Mouse (Mus musculus): Measurements from ENCODE around the gene Ccdc158. TPM values are rescaled to one million over a fixed set of nuclear protein-coding genes. Genes with fewer than 3 reads are reported as not detected.

The Ccdc158 gene
- total RNA-seq, 2 experiments from 2014 or later: 0.10 to 0.25 TPM

- DNase-seq (ENCODE audit: low spot score in 2 of 2): no peak
These were observed 13.5 kb upstream of the Ccdc158 start for GRCm38 (mm10) chr5:92688569-92688968.

GRCm38 (mm10) chr5:92688124-92688523 is 13.1 kb upstream of the Ccdc158 start:
- no peak for DNase-seq (ENCODE audit: low spot score in 2 of 2)

GRCm38 (mm10) chr5:92684715-92685460 is 9.8 kb upstream of the Ccdc158 start:
- DNase-seq (ENCODE audit: low spot score in 2 of 2): no peak

GRCm38 (mm10) chr5:92683871-92684475 is 8.9 kb upstream of the Ccdc158 start:
- DNase-seq (ENCODE audit: low spot score in 2 of 2): no peak

- no peak for DNase-seq (ENCODE audit: low spot score in 2 of 2)
These were observed 8.3 kb upstream of the Ccdc158 start, which contains the start of gene Shroom3 for GRCm38 (mm10) chr5:92683351-92683807. TSS of gene Shroom3 (plus strand) at chr5:92683435.

- DNase-seq (ENCODE audit: low spot score in 2 of 2): no peak
These were observed 7.7 kb upstream of the Ccdc158 start for GRCm38 (mm10) chr5:92682621-92683348.

- DNase-seq (ENCODE audit: low spot score in 2 of 2): no peak
These were observed 6.8 kb upstream of the Ccdc158 start for GRCm38 (mm10) chr5:92681861-92682260.

- DNase-seq (ENCODE audit: low spot score in 2 of 2): no peak
These were observed 4.4 kb upstream of the Ccdc158 start for GRCm38 (mm10) chr5:92679441-92679840.

- no peak for DNase-seq (ENCODE audit: low spot score in 2 of 2)
These were observed 476 bp upstream of the Ccdc158 start for GRCm38 (mm10) chr5:92675574-92675920.

- DNase-seq (ENCODE audit: low spot score in 2 of 2): no peak
These were observed 8.2 kb downstream of the Ccdc158 start for GRCm38 (mm10) chr5:92666860-92667259.

GRCm38 (mm10) chr5:92664321-92664720 is 10.8 kb downstream of the Ccdc158 start:
- no peak for DNase-seq (ENCODE audit: low spot score in 2 of 2)

GRCm38 (mm10) chr5:92656256-92656655 is 18.8 kb downstream of the Ccdc158 start:
- peak; percentile 32 to 33 for DNase-seq (ENCODE audit: low spot score in 2 of 2)

- DNase-seq (ENCODE audit: low spot score in 2 of 2): no peak
These were observed 34.2 kb downstream of the Ccdc158 start for GRCm38 (mm10) chr5:92640861-92641260.

GRCm38 (mm10) chr5:92635891-92636290 is 39.2 kb downstream of the Ccdc158 start:
- DNase-seq (ENCODE audit: low spot score in 2 of 2): no peak

GRCm38 (mm10) chr5:92634916-92635315 is 40.2 kb downstream of the Ccdc158 start:
- DNase-seq (ENCODE audit: low spot score in 2 of 2): no peak

GRCm38 (mm10) chr5:92633526-92633925 is 41.5 kb downstream of the Ccdc158 start:
- no peak for DNase-seq (ENCODE audit: low spot score in 2 of 2)

GRCm38 (mm10) chr5:92627896-92628295 is 47.2 kb downstream of the Ccdc158 start:
- no peak for DNase-seq (ENCODE audit: low spot score in 2 of 2)

GRCm38 (mm10) chr5:92621883-92622282 is 53.2 kb downstream of the Ccdc158 start:
- no peak for DNase-seq (ENCODE audit: low spot score in 2 of 2)

GRCm38 (mm10) chr5:92612756-92613155 is 62.3 kb downstream of the Ccdc158 start:
- no peak for DNase-seq (ENCODE audit: low spot score in 2 of 2)

GRCm38 (mm10) chr5:92607492-92608229 is 67.4 kb downstream of the Ccdc158 start:
- no peak for DNase-seq (ENCODE audit: low spot score in 2 of 2)
